Mouse (Mus musculus): ENCODE results near the gene Mmp28. TPM values are rescaled to one million over a fixed set of nuclear protein-coding genes. Genes with fewer than 3 reads are reported as not detected.

Gene Mmp28
- polyA plus RNA-seq, 1 experiment from 2014 or later: 3.3 TPM

DNA sequence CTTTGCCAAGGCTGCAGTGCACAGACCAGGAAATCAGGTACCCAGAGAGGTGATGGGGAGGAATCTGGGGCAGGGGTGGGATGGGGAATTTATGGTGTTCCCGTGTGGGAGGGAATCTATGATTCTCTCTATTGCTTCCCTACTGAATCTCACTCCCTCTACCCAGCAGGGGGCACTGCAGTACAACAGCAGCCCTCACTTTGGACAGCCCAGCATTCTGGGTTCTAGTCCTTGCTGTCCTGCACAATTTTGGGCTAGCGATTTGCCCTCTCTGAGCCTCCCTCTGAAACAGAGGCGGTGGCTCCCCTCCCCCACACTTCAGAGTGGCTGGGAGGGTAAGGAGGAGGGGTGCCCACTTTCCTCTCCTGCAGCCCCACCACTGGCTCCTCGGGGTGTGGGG lies 42.5 kb downstream of the Mmp28 start:
- Histone ChIP-seq H3K9me3 (replicated peaks; ENCODE audit: control insufficient read depth, low read length) (no peaks in the 10 kb centered on the region), H3K27me3 (ENCODE audit: control insufficient read depth, insufficient read depth, low read length) (peaks cover 26% of the 10 kb centered on the region), H3K4me2 (ENCODE audit: low read depth, low read length) (no peak overlapping the region), H3K9ac (ENCODE audit: low read length) (no peak overlapping the region), H3K27ac (ENCODE audit: low read length) (no peak overlapping the region), H3K36me3 (ENCODE audit: control insufficient read depth, insufficient read depth, low read length) (no peaks in the 10 kb centered on the region), H3K4me3 (replicated peaks; ENCODE audit: low read length) (no peak overlapping the region), H3K4me1 (ENCODE audit: control insufficient read depth, insufficient read depth, low read length) (no peaks in the 10 kb centered on the region)
- ATAC-seq (ENCODE audit: insufficient read depth, low FRiP score): no peak
- 38% methylated on average over 4 of the region's 4 CpGs for WGBS

DNA sequence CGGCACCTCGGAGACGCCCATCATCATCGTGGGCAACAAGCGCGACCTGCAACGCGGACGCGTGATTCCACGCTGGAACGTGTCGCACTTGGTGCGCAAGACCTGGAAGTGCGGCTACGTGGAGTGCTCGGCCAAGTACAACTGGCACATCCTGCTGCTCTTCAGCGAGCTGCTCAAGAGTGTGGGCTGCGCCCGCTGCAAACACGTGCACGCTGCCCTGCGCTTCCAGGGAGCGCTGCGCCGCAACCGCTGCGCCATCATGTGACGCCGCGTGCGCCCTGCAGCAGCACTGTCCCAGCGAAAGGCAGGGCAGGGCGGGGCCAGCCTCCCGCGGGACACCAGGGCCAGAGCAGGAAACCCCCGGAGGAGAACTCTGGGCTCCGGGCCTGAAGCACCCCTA lies 44.3 kb downstream of the Mmp28 start:
- no peaks in the 10 kb centered on the region for H3K9me3 ChIP-seq (replicated peaks; ENCODE audit: control insufficient read depth, low read length)
- H3K27me3 ChIP-seq (ENCODE audit: control insufficient read depth, insufficient read depth, low read length): peaks cover 26% of the 10 kb centered on the region
- H3K9ac ChIP-seq (ENCODE audit: low read length): no peak overlapping the region
- no peak for ATAC-seq (ENCODE audit: insufficient read depth, low FRiP score)
- no peak overlapping the region for H3K27ac ChIP-seq (ENCODE audit: low read length)
- no peaks in the 10 kb centered on the region for H3K4me1 ChIP-seq (ENCODE audit: control insufficient read depth, insufficient read depth, low read length)
- 9% methylated on average over 38 of the region's 38 CpGs for WGBS
- no peak overlapping the region for H3K4me2 ChIP-seq (ENCODE audit: low read depth, low read length)
- no peak overlapping the region for H3K4me3 ChIP-seq (replicated peaks; ENCODE audit: low read length)
- H3K36me3 ChIP-seq (ENCODE audit: control insufficient read depth, insufficient read depth, low read length): no peaks in the 10 kb centered on the region

DNA sequence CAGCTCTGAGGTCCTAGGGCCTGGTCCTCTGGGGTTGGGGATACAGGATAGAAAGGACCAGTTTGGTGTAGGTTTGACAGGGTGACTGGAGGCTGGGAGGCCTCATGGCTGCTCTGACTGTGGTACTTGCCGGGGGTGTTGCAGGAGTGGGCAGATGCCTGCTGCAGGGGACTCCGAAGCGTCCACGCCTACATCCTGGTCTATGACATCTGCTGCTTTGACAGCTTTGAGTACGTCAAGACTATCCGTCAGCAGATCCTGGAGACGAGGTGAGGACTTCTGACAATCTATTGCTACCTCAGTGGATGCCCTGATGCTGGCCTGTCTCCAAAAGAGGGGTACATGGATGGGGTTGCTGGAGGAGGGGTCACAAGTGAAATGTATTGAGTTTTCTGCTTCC lies 45.2 kb downstream of the Mmp28 start:
- Histone ChIP-seq H3K27me3 (ENCODE audit: control insufficient read depth, insufficient read depth, low read length) (peaks cover 26% of the 10 kb centered on the region), H3K27ac (ENCODE audit: low read length) (no peak overlapping the region), H3K4me3 (replicated peaks; ENCODE audit: low read length) (no peak overlapping the region), H3K9ac (ENCODE audit: low read length) (no peak overlapping the region), H3K36me3 (ENCODE audit: control insufficient read depth, insufficient read depth, low read length) (no peaks in the 10 kb centered on the region), H3K9me3 (replicated peaks; ENCODE audit: control insufficient read depth, low read length) (no peaks in the 10 kb centered on the region), H3K4me1 (ENCODE audit: control insufficient read depth, insufficient read depth, low read length) (no peaks in the 10 kb centered on the region), H3K4me2 (ENCODE audit: low read depth, low read length) (no peak overlapping the region)
- no peak for ATAC-seq (ENCODE audit: insufficient read depth, low FRiP score)
- WGBS: 84% methylated on average over 7 of the region's 7 CpGs

DNA sequence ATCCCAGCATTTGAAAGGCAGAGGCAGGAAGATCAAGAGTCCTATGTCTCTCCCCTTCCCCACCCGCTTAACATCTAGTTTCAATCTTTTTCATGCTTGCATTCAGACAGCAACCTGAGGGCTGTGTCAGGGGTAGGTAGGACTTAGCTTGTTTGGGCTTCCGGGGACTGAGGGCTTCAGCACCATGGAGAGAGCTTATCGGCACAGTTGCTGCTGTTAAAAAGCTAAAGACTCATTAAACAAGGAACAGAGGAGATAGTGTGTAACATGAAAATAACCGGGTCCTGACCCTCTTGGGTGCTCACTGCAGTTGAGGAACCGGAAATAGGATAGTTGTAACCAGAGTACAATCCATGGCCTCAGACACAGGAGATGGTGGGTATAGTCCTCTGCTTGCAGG lies 45.8 kb downstream of the Mmp28 start:
- H3K27ac ChIP-seq (ENCODE audit: low read length): no peak overlapping the region
- no peak for ATAC-seq (ENCODE audit: insufficient read depth, low FRiP score)
- no peak overlapping the region for H3K4me2 ChIP-seq (ENCODE audit: low read depth, low read length)
- H3K4me3 ChIP-seq (replicated peaks; ENCODE audit: low read length): no peak overlapping the region
- 3% methylated on average over 5 of the region's 5 CpGs for WGBS
- no peaks in the 10 kb centered on the region for H3K4me1 ChIP-seq (ENCODE audit: control insufficient read depth, insufficient read depth, low read length)
- H3K9ac ChIP-seq (ENCODE audit: low read length): no peak overlapping the region
- no peaks in the 10 kb centered on the region for H3K36me3 ChIP-seq (ENCODE audit: control insufficient read depth, insufficient read depth, low read length)
- H3K27me3 ChIP-seq (ENCODE audit: control insufficient read depth, insufficient read depth, low read length): peaks cover 26% of the 10 kb centered on the region
- H3K9me3 ChIP-seq (replicated peaks; ENCODE audit: control insufficient read depth, low read length): no peaks in the 10 kb centered on the region

DNA sequence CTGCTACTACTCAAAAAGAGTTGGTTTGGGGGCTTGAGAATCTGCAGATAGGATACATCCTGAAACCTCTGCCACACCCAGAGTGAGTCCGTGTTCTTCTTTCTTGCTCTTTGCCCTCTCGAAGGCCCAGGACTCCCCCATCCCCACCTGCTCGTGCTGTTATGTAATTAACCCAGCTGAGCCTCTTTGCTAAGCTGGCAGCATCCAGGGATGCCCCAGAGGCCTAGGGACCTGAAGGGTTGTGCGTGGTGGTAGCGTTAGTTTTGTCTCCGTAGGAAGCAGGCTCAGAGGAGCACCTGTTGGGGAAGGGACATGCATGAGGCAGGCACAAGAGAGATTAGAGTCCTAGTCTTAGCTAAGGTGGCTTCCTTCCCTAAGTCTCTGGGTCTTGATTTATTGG lies 52.4 kb downstream of the Mmp28 start:
- Histone ChIP-seq H3K27ac (ENCODE audit: low read length) (no peak overlapping the region), H3K36me3 (ENCODE audit: control insufficient read depth, insufficient read depth, low read length) (no peaks in the 10 kb centered on the region), H3K27me3 (ENCODE audit: control insufficient read depth, insufficient read depth, low read length) (no peaks in the 10 kb centered on the region), H3K4me1 (ENCODE audit: control insufficient read depth, insufficient read depth, low read length) (peaks cover 3% of the 10 kb centered on the region; the same call in 1 of the 2 replicates), H3K4me2 (ENCODE audit: low read depth, low read length) (peak overlapping the region; percentile 90; the same call in 1 of the 2 replicates), H3K9ac (ENCODE audit: low read length) (no peak overlapping the region; the same call in 1 of the 2 replicates), H3K4me3 (replicated peaks; ENCODE audit: low read length) (no peak overlapping the region), H3K9me3 (replicated peaks; ENCODE audit: control insufficient read depth, low read length) (no peaks in the 10 kb centered on the region)
- ATAC-seq (ENCODE audit: insufficient read depth, low FRiP score): no peak
- 62% methylated on average over 6 of the region's 6 CpGs for WGBS

DNA sequence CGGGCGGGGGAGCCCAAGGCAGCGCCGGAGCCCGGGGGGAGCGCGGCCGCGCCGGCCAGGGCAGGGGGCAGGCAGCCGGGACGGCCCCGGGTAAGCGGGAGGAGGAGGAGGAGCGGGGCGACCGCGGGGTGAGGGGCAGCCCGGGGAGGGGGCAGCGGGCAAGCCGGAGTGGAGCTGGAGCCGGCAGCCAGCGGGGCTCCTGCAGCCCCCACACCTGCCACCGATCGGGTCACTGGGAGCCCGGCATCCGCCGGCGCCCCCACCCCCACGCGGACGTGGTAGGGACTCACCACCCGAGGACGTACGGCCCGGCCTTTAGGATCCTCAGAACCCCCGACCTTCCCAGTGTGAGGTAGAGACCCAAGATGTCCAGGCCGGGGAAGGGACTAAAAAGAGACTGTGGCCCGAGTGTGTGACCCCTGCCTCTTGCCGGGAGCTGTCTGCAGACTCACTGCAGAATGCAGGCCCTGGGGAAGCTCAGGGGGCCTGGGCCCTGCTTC lies 53.0 kb downstream of the Mmp28 start:
- H3K4me1 ChIP-seq (ENCODE audit: control insufficient read depth, insufficient read depth, low read length): peaks cover 3% of the 10 kb centered on the region; the same call in 1 of the 2 replicates
- no peaks in the 10 kb centered on the region for H3K9me3 ChIP-seq (replicated peaks; ENCODE audit: control insufficient read depth, low read length)
- H3K4me3 ChIP-seq (replicated peaks; ENCODE audit: low read length): peak overlapping the region; percentile 67
- peak overlapping the region; percentile 74 for H3K9ac ChIP-seq (ENCODE audit: low read length)
- H3K4me2 ChIP-seq (ENCODE audit: low read depth, low read length): peak overlapping the region; percentile 90
- 2% methylated on average over 35 of the region's 40 CpGs for WGBS
- no peak overlapping the region for H3K27ac ChIP-seq (ENCODE audit: low read length)
- ATAC-seq (ENCODE audit: insufficient read depth, low FRiP score): peak; percentile 28
- H3K27me3 ChIP-seq (ENCODE audit: control insufficient read depth, insufficient read depth, low read length): no peaks in the 10 kb centered on the region
- no peaks in the 10 kb centered on the region for H3K36me3 ChIP-seq (ENCODE audit: control insufficient read depth, insufficient read depth, low read length)

DNA sequence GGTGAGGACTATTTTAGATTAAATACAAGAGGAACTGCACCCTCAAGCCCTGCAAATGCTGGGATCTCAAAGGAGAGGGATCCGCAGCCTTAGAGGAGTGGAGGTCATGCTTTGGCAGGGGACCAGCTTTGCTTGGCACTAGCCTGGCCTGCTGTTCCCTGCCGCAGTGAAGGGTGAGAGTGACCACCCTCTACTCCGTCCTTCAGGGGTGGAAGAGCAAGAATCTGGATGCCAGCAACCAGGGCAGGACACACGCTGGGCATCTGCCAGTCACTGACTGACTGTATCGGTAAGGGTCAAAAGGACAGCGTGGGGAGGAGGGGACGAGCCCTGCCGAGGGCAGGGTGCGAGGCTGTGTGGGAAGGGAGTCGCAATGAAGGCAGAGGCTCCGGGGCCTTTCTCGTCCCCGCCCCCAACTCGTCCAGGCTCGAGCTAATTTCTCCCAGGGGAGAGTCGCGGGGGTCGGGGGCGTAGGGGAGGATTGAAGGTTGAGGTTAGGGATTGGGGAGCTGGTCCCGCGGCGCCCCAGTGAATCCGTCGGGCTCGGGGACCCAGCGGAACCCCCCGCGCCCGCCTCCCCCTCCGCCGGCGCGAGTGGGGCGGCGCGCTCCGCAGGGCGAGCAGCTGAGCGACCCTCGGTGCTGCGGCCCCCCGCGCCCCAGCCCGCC lies 53.6 kb downstream of the Mmp28 start, which contains the start of gene Rasl10b:
TSS of gene Rasl10b (plus strand) at position 51 of the 668 bp plus-strand sequence.
- 1% methylated on average over 23 of the region's 44 CpGs for WGBS
- peak within 1 kb of the TSS; percentile 74 for H3K9ac ChIP-seq (ENCODE audit: low read length)
- H3K4me1 ChIP-seq (ENCODE audit: control insufficient read depth, insufficient read depth, low read length): peaks cover 3% of the 10 kb centered on the region; the same call in 1 of the 2 replicates
- peak within 1 kb of the TSS; percentile 90 for H3K4me2 ChIP-seq (ENCODE audit: low read depth, low read length)
- no peaks in the 10 kb centered on the region for H3K36me3 ChIP-seq (ENCODE audit: control insufficient read depth, insufficient read depth, low read length)
- ATAC-seq (ENCODE audit: insufficient read depth, low FRiP score): peak; percentile 65
- H3K27me3 ChIP-seq (ENCODE audit: control insufficient read depth, insufficient read depth, low read length): no peaks in the 10 kb centered on the region
- H3K27ac ChIP-seq (ENCODE audit: low read length): no peak within 1 kb of the TSS
- H3K4me3 ChIP-seq (replicated peaks; ENCODE audit: low read length): peak within 1 kb of the TSS; percentile 67
- no peaks in the 10 kb centered on the region for H3K9me3 ChIP-seq (replicated peaks; ENCODE audit: control insufficient read depth, low read length)

DNA sequence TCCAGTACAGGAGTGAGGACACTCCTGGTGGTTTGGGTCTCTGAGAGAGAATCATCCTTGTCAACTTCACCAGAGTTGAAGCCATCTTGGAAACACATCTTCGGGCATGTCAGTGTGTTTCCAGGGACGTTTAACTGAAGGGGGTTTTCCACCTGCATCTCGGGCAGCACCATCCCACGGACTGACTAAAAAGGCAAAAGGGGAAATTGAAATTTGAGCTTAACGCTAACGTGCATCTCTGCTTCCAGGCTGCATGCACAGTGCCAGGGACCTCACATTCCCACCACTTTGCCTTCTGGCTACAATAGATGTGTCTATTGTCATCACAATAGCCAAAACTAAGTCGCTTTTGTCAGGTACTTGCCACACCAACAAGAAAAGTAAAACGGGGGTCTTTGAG lies 54.6 kb downstream of the Mmp28 start:
- H3K36me3 ChIP-seq (ENCODE audit: control insufficient read depth, insufficient read depth, low read length): no peaks in the 10 kb centered on the region
- ATAC-seq (ENCODE audit: insufficient read depth, low FRiP score): no peak

DNA sequence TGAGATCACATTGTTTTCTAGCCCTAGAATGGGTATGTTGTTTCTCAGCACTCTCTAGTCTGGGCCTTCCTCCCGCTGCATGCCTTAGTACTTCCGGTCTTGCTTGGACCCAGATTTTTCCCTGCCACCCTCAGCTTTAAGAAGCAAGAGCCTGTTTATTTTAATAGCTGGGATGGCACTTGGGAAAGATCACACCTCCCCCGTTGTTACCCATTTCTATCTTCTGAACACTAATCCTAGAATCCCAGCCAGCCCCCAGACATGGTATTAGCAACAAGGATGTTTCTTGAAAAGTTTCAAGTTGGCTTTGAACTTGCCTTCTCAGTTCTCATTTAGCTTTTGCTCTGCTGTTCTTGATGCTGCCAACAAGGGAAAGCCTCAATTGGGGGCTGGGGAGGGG lies 56.5 kb downstream of the Mmp28 start:
- WGBS: 53% methylated on average over 3 of the region's 3 CpGs

More for the DNA sequence above, 54.6 kb downstream of the Mmp28 start:
- H3K9ac ChIP-seq (ENCODE audit: low read length): no peak overlapping the region
- no peak overlapping the region for H3K4me3 ChIP-seq (replicated peaks; ENCODE audit: low read length)
- H3K27me3 ChIP-seq (ENCODE audit: control insufficient read depth, insufficient read depth, low read length): no peaks in the 10 kb centered on the region
- H3K27ac ChIP-seq (ENCODE audit: low read length): no peak overlapping the region
- H3K4me2 ChIP-seq (ENCODE audit: low read depth, low read length): no peak overlapping the region
- WGBS: 37% methylated on average over 8 of the region's 8 CpGs
- H3K4me1 ChIP-seq (ENCODE audit: control insufficient read depth, insufficient read depth, low read length): peaks cover 3% of the 10 kb centered on the region; the same call in 1 of the 2 replicates
- no peaks in the 10 kb centered on the region for H3K9me3 ChIP-seq (replicated peaks; ENCODE audit: control insufficient read depth, low read length)

More for the DNA sequence above, 56.5 kb downstream of the Mmp28 start:
- H3K4me3 ChIP-seq (replicated peaks; ENCODE audit: low read length): no peak overlapping the region
- H3K4me1 ChIP-seq (ENCODE audit: control insufficient read depth, insufficient read depth, low read length): peaks cover 3% of the 10 kb centered on the region; the same call in 1 of the 2 replicates
- H3K4me2 ChIP-seq (ENCODE audit: low read depth, low read length): no peak overlapping the region
- H3K9ac ChIP-seq (ENCODE audit: low read length): no peak overlapping the region
- no peaks in the 10 kb centered on the region for H3K27me3 ChIP-seq (ENCODE audit: control insufficient read depth, insufficient read depth, low read length)
- ATAC-seq (ENCODE audit: insufficient read depth, low FRiP score): no peak
- H3K36me3 ChIP-seq (ENCODE audit: control insufficient read depth, insufficient read depth, low read length): 0 out of 2 replicates have a peak, but pooled peaks cover 3% of the 10 kb centered on the region
- no peak overlapping the region for H3K27ac ChIP-seq (ENCODE audit: low read length)
- H3K9me3 ChIP-seq (replicated peaks; ENCODE audit: control insufficient read depth, low read length): no peaks in the 10 kb centered on the region
